ENCODE assay signal across 23 mouse cellular contexts in genomic region chr6:35319850-35320249, GRCm38 (mm10). TPM values are rescaled to one million over a fixed set of nuclear protein-coding genes. Genes with fewer than 3 reads are reported as not detected.
"Had no signal": no experiment of that assay in that cellular context is flagged by ENCODE, and none has a peak within 500 bp of the region (broad histone marks: within the 10 kb centered on the region; RNA-seq: fewer than 3 reads in every experiment).

No protein-coding gene starts in this region.

- DNase-seq: lung, embryonic 14.5 days; lung, postnatal 10 days; lung, postnatal 4 days; midbrain, embryonic 14.5 days; retina, postnatal 1 day; right cerebral cortex, adult 18-20 months; right cerebral cortex, postnatal 25 days; right cerebral cortex, postnatal 4 days; spleen, adult 18-20 months; thymus, adult 18-20 months; thymus, postnatal 14 days; thymus, postnatal 36 days had no signal

- H3K9ac ChIP-seq: lung, embryonic 14.5 days; midbrain, embryonic 12.5 days; neural tube, embryonic 13.5 days; neural tube, embryonic 15.5 days had no signal

- H3K9me3 ChIP-seq: midbrain, embryonic 10.5 days; midbrain, embryonic 12.5 days; neural tube, embryonic 13.5 days; neural tube, embryonic 15.5 days had no signal

- H3K4me3 ChIP-seq: midbrain, embryonic 10.5 days; midbrain, embryonic 12.5 days; myocyte; neural tube, embryonic 13.5 days; neural tube, embryonic 15.5 days had no signal

- ATAC-seq: midbrain, embryonic 16.5 days had no signal

- H3K36me3 ChIP-seq: midbrain, embryonic 10.5 days; midbrain, embryonic 12.5 days; neural tube, embryonic 13.5 days; neural tube, embryonic 15.5 days had no signal

- H3K4me1 ChIP-seq: midbrain, embryonic 12.5 days; neural tube, embryonic 13.5 days had no signal

- H3K27ac ChIP-seq: midbrain, embryonic 10.5 days; midbrain, embryonic 12.5 days; neural tube, embryonic 13.5 days; neural tube, embryonic 15.5 days had no signal

- H3K27me3 ChIP-seq: midbrain, embryonic 12.5 days; neural tube, embryonic 13.5 days; neural tube, embryonic 15.5 days had no signal

RNA-seq across cellular contexts. Expression of gene Fam180a, which starts 6.1 kb away (rescaled TPM):
- total RNA-seq: megakaryocyte, adult 5-6 weeks; megakaryocyte-erythroid progenitor cell, adult 5-6 weeks had no signal
- polyA plus RNA-seq: midbrain, embryonic 10.5 days; neural tube, embryonic 11.5 days; thymus, postnatal 0 days had no signal

RNA-seq across cellular contexts. Expression of gene Slc13a4, which starts 11.9 kb away (rescaled TPM):
- total RNA-seq: megakaryocyte-erythroid progenitor cell, adult 5-6 weeks had no signal
- polyA plus RNA-seq: small intestine, adult 2 months had no signal
